Mouse (Mus musculus) liver, embryonic 14.5 days (tissue): ENCODE measurements at regions not wholly inside any gene's neighbourhood (a gene's known extent, or its start where the extent isn't known, plus 50 kb on each side); places are given as distances from the start of the nearest gene placed in this dataset.

ENCODE experiments used
- ATAC-seq: fragments of 200-750 bp; cut with Nextera tagmentation; 2 replicates; pipeline ENCODE4 v1.8.0; 2017; ENCODE audit warnings: moderate number of reproducible peaks, mild to moderate bottlenecking, moderate library complexity; ENCODE audit not compliant: insufficient read depth
- DNase-seq, 3 experiments: peaks; one replicate each; pipeline ENCODE4 v3.0.0-alpha.2; 2012 to 2013; ENCODE audit warnings: low read depth in 3 of 3, low spot score in 3 of 3
- H3K27ac ChIP-seq: fragments of 300-500 bp; sonication (generic); 2 replicates; pipeline ENCODE4 v1.5.1; 2014; ENCODE audit warnings: moderate library complexity, mild to moderate bottlenecking, control low read depth, inconsistent platforms
- H3K27me3 ChIP-seq: fragments of 300-500 bp; sonication (generic); 2 replicates; pipeline ENCODE4 v1.6.1; 2014; ENCODE audit warnings: mild to moderate bottlenecking, low read length, moderate library complexity; ENCODE audit not compliant: control insufficient read depth, insufficient read depth
- H3K36me3 ChIP-seq: fragments of 300-500 bp; sonication (generic); replicated peaks from 2 replicates; pipeline ENCODE4 v1.6.1; 2014; ENCODE audit warnings: low read depth; ENCODE audit not compliant: control insufficient read depth, insufficient read depth
- H3K4me1 ChIP-seq, 2 experiments: fragments of 200-500 bp in 1 of 2; fragments of 300-500 bp in 1 of 2; sonication (generic) in 1 of 2; replicated peaks; 2 replicates each; pipeline ENCODE4 v1.6.1; 2012 to 2014; ENCODE audit warnings: antibody characterized with exemption in 1 of 2, inconsistent platforms in 1 of 2, low read length in 1 of 2; ENCODE audit not compliant: control insufficient read depth in 2 of 2, insufficient read depth in 2 of 2
- H3K4me2 ChIP-seq: fragments of 300-500 bp; sonication (generic); 2 replicates; pipeline ENCODE4 v1.6.1; 2014; ENCODE audit warnings: low read depth, mild to moderate bottlenecking, control low read depth, moderate library complexity
- H3K4me3 ChIP-seq, 2 experiments: fragments of 200-500 bp in 1 of 2; fragments of 300-500 bp in 1 of 2; sonication (generic) in 1 of 2; 2 replicates each; pipeline ENCODE4 v1.5.1; 2012 to 2014; ENCODE audit warnings: low read depth in 2 of 2, low read length in 2 of 2, mild to moderate bottlenecking in 2 of 2, control low read depth in 1 of 2, inconsistent platforms in 1 of 2, moderate library complexity in 1 of 2; ENCODE audit not compliant: insufficient read depth in 1 of 2
- H3K9ac ChIP-seq: fragments of 300-500 bp; sonication (generic); replicated peaks from 2 replicates; pipeline ENCODE4 v1.6.1; 2014; ENCODE audit warnings: mild to moderate bottlenecking, control low read depth, moderate library complexity
- H3K9me3 ChIP-seq: fragments of 300-500 bp; sonication (generic); 2 replicates; pipeline ENCODE4 v1.6.1; 2016; ENCODE audit warnings: low read length, mixed read lengths; ENCODE audit not compliant: control insufficient read depth
- CTCF ChIP-seq: IDR thresholded peaks from 2 replicates; pipeline ENCODE4 v1.5.1; 2016; ENCODE audit warnings: antibody characterized with exemption, low read depth, control low read depth
- EP300 ChIP-seq: IDR thresholded peaks from 2 replicates; pipeline ENCODE4 v1.6.1; 2016; ENCODE audit warnings: antibody characterized with exemption, low read depth
- WGBS: fragments of 180-500 bp; shearing (Covaris S2); extraction: QIAGEN DNeasy Blood & Tissue Kit; methylation state at CpG from one replicate; pipeline ENCODE4 v1.1.7; 2014; ENCODE audit not compliant: insufficient replicate concordance; 5-methylcytosine and 5-hydroxymethylcytosine counted together

- Histone ChIP-seq H3K9ac (no peak overlapping the region), H3K27ac (no peak overlapping the region), H3K4me1 (no peaks in the 10 kb centered on the region), H3K36me3 (no peaks in the 10 kb centered on the region), H3K4me2 (no peak overlapping the region), H3K4me3 (no peak overlapping the region), H3K27me3 (no peaks in the 10 kb centered on the region), H3K9me3 (no peaks in the 10 kb centered on the region)
- WGBS = 68% methylated on average over 7 of the region's 7 CpGs
- ATAC-seq = no peak
- DNase-seq = no peak
- TF ChIP-seq CTCF = no peak
- no peak for TF ChIP-seq EP300
Measured at GRCm38 (mm10) chr12:56064183-56064582, 228.1 kb downstream of the Brms1l start.

GRCm38 (mm10) chr12:56058876-56059275 is 222.8 kb downstream of the Brms1l start:
- H3K9ac ChIP-seq = no peak overlapping the region
- DNase-seq = no peak
- 64% methylated on average over 10 of the region's 10 CpGs for WGBS

GRCm38 (mm10) chr12:56058463-56058862 is 222.3 kb downstream of the Brms1l start:
- no peaks in the 10 kb centered on the region for H3K27me3 ChIP-seq
- DNase-seq (peak in 2 of 3 experiments; percentile 3 to 7), ATAC-seq (no peak)
- no peaks in the 10 kb centered on the region for H3K9me3 ChIP-seq
- H3K27ac ChIP-seq = no peak overlapping the region
- 12% methylated on average over 17 of the region's 17 CpGs for WGBS
- no peak overlapping the region for H3K9ac ChIP-seq
- no peak overlapping the region for H3K4me2 ChIP-seq
- no peaks in the 10 kb centered on the region for H3K36me3 ChIP-seq
- TF ChIP-seq EP300 (no peak), CTCF (peak; percentile 92)
- H3K4me3 ChIP-seq = no peak overlapping the region
- no peaks in the 10 kb centered on the region for H3K4me1 ChIP-seq

More at GRCm38 (mm10) chr12:56058876-56059275, 222.8 kb downstream of the Brms1l start:
- no peak overlapping the region for H3K27ac ChIP-seq
- H3K4me2 ChIP-seq = no peak overlapping the region
- H3K4me3 ChIP-seq = no peak overlapping the region
- TF ChIP-seq CTCF (no peak), EP300 (no peak)
- H3K27me3 ChIP-seq = no peaks in the 10 kb centered on the region
- H3K36me3 ChIP-seq = no peaks in the 10 kb centered on the region
- H3K9me3 ChIP-seq = no peaks in the 10 kb centered on the region
- no peaks in the 10 kb centered on the region for H3K4me1 ChIP-seq
- ATAC-seq = no peak

GRCm38 (mm10) chr12:56055382-56055781 is 219.3 kb downstream of the Brms1l start:
- ATAC-seq (no peak), DNase-seq (no peak)
- H3K9me3 ChIP-seq = no peaks in the 10 kb centered on the region
- H3K36me3 ChIP-seq = no peaks in the 10 kb centered on the region
- H3K27me3 ChIP-seq = no peaks in the 10 kb centered on the region
- TF ChIP-seq CTCF = no peak
- 62% methylated on average over 6 of the region's 6 CpGs for WGBS
- H3K4me1 ChIP-seq = no peaks in the 10 kb centered on the region
- no peak overlapping the region for H3K4me3 ChIP-seq
- no peak overlapping the region for H3K4me2 ChIP-seq
- no peak overlapping the region for H3K9ac ChIP-seq
- no peak overlapping the region for H3K27ac ChIP-seq

GRCm38 (mm10) chr12:56046050-56046449 is 209.9 kb downstream of the Brms1l start:
- Histone ChIP-seq H3K9me3 (no peaks in the 10 kb centered on the region), H3K4me3 (no peak overlapping the region), H3K27ac (no peak overlapping the region), H3K4me2 (no peak overlapping the region), H3K36me3 (no peaks in the 10 kb centered on the region), H3K9ac (no peak overlapping the region), H3K4me1 (no peaks in the 10 kb centered on the region), H3K27me3 (no peaks in the 10 kb centered on the region)
- 69% methylated on average over 3 of the region's 3 CpGs for WGBS
- DNase-seq (no peak), ATAC-seq (no peak)
- TF ChIP-seq CTCF = no peak
- no peak for TF ChIP-seq EP300
